Mouse (Mus musculus) embryonic facial prominence, embryonic 12.5 days (tissue): ENCODE measurements at regions not wholly inside any gene's neighbourhood (a gene's known extent, or its start where the extent isn't known, plus 50 kb on each side); places are given as distances from the start of the nearest gene placed in this dataset.

Source experiments
- ATAC-seq: fragments of 200-750 bp; cut with Nextera tagmentation; 2 replicates; pipeline ENCODE4 v1.8.0; 2017; ENCODE audit not compliant: insufficient number of reproducible peaks, insufficient read depth, low FRiP score, low TSS enrichment
- H3K27ac ChIP-seq: fragments of 300-500 bp; sonication (generic); 2 replicates; pipeline ENCODE4 v1.5.1; 2016; ENCODE audit warnings: mild to moderate bottlenecking
- H3K27me3 ChIP-seq: fragments of 300-500 bp; sonication (generic); 2 replicates; pipeline ENCODE4 v1.6.1; 2016; ENCODE audit warnings: mild to moderate bottlenecking, moderate library complexity
- H3K36me3 ChIP-seq: fragments of 300-500 bp; sonication (generic); 2 replicates; pipeline ENCODE4 v1.6.1; 2016; ENCODE audit warnings: mild to moderate bottlenecking
- H3K4me1 ChIP-seq: fragments of 300-500 bp; sonication (generic); 2 replicates; pipeline ENCODE4 v1.6.1; 2016
- H3K4me2 ChIP-seq: fragments of 300-500 bp; sonication (generic); replicated peaks from 2 replicates; pipeline ENCODE4 v1.6.1; 2016; ENCODE audit warnings: mild to moderate bottlenecking, moderate library complexity
- H3K4me3 ChIP-seq: fragments of 300-500 bp; sonication (generic); 2 replicates; pipeline ENCODE4 v1.5.1; 2016; ENCODE audit warnings: mild to moderate bottlenecking
- H3K9ac ChIP-seq: fragments of 300-500 bp; sonication (generic); 2 replicates; pipeline ENCODE4 v1.6.1; 2016; ENCODE audit warnings: mild to moderate bottlenecking, moderate library complexity
- H3K9me3 ChIP-seq: fragments of 300-500 bp; sonication (generic); 2 replicates; pipeline ENCODE4 v1.6.1; 2016; ENCODE audit warnings: mild to moderate bottlenecking, moderate library complexity
- WGBS: fragments of 180-500 bp; shearing (Covaris S2); methylation state at CpG from one replicate; pipeline ENCODE4 v1.1.7; 2016; 5-methylcytosine and 5-hydroxymethylcytosine counted together

GRCm38 (mm10) chr3:136611682-136612081 is 58.2 kb upstream of the Ppp3ca start:
- 85% methylated on average over 4 of the region's 4 CpGs for WGBS
- Histone ChIP-seq H3K27me3 (no peaks in the 10 kb centered on the region), H3K4me3 (no peak overlapping the region), H3K4me1 (peaks cover 12% of the 10 kb centered on the region; the same call in 1 of the 2 replicates), H3K27ac (no peak overlapping the region), H3K9ac (no peak overlapping the region), H3K36me3 (no peaks in the 10 kb centered on the region), H3K4me2 (no peak overlapping the region), H3K9me3 (no peaks in the 10 kb centered on the region)
- no peak for ATAC-seq

GRCm38 (mm10) chr3:136610556-136610924 is 59.4 kb upstream of the Ppp3ca start:
- Histone ChIP-seq H3K27ac (0 out of 2 replicates have a peak overlapping the region, but pooled peaks have one; percentile 17), H3K27me3 (no peaks in the 10 kb centered on the region), H3K9me3 (no peaks in the 10 kb centered on the region), H3K36me3 (no peaks in the 10 kb centered on the region), H3K4me2 (no peak overlapping the region), H3K4me1 (peaks cover 12% of the 10 kb centered on the region; the same call in 1 of the 2 replicates), H3K4me3 (no peak overlapping the region), H3K9ac (no peak overlapping the region)
- no peak for ATAC-seq
- WGBS: 68% methylated on average over 5 of the region's 5 CpGs

GRCm38 (mm10) chr3:136609855-136610555 is 59.9 kb upstream of the Ppp3ca start:
- Histone ChIP-seq H3K27me3 (no peaks in the 10 kb centered on the region), H3K4me1 (peaks cover 12% of the 10 kb centered on the region; the same call in 1 of the 2 replicates), H3K4me3 (no peak overlapping the region), H3K9me3 (no peaks in the 10 kb centered on the region), H3K36me3 (no peaks in the 10 kb centered on the region), H3K27ac (0 out of 2 replicates have a peak overlapping the region, but pooled peaks have one; percentile 17), H3K4me2 (no peak overlapping the region), H3K9ac (no peak overlapping the region)
- WGBS: 24% methylated on average over 6 of the region's 6 CpGs
- no peak for ATAC-seq

GRCm38 (mm10) chr3:136601706-136602105 is 68.2 kb upstream of the Ppp3ca start:
- H3K36me3 ChIP-seq: no peaks in the 10 kb centered on the region
- no peak overlapping the region for H3K27ac ChIP-seq
- no peaks in the 10 kb centered on the region for H3K9me3 ChIP-seq
- H3K4me2 ChIP-seq: no peak overlapping the region
- H3K4me1 ChIP-seq: no peaks in the 10 kb centered on the region
- no peak overlapping the region for H3K4me3 ChIP-seq
- no peak for ATAC-seq
- 75% methylated on average over 1 of the region's 1 CpGs for WGBS
- no peak overlapping the region for H3K9ac ChIP-seq
- no peaks in the 10 kb centered on the region for H3K27me3 ChIP-seq

- H3K36me3 ChIP-seq: no peaks in the 10 kb centered on the region
- WGBS: 95% methylated on average over 1 of the region's 1 CpGs
- H3K9me3 ChIP-seq: no peaks in the 10 kb centered on the region
- no peak overlapping the region for H3K4me2 ChIP-seq
- no peak overlapping the region for H3K4me3 ChIP-seq
- H3K9ac ChIP-seq: no peak overlapping the region
- H3K4me1 ChIP-seq: no peaks in the 10 kb centered on the region
- no peaks in the 10 kb centered on the region for H3K27me3 ChIP-seq
- H3K27ac ChIP-seq: no peak overlapping the region
- no peak for ATAC-seq
Observed at GRCm38 (mm10) chr3:136583937-136584336, 86.0 kb upstream of the Ppp3ca start.

GRCm38 (mm10) chr3:136578016-136578415 is 91.9 kb upstream of the Ppp3ca start:
- H3K9ac ChIP-seq: no peak overlapping the region
- ATAC-seq: no peak
- H3K27me3 ChIP-seq: no peaks in the 10 kb centered on the region
- no peaks in the 10 kb centered on the region for H3K9me3 ChIP-seq
- H3K36me3 ChIP-seq: no peaks in the 10 kb centered on the region
- H3K4me1 ChIP-seq: no peaks in the 10 kb centered on the region
- no peak overlapping the region for H3K4me3 ChIP-seq
- 74% methylated on average over 3 of the region's 3 CpGs for WGBS
- no peak overlapping the region for H3K4me2 ChIP-seq
- H3K27ac ChIP-seq: no peak overlapping the region

- Histone ChIP-seq H3K9me3 (no peaks in the 10 kb centered on the region), H3K4me2 (no peak overlapping the region), H3K27me3 (no peaks in the 10 kb centered on the region), H3K9ac (no peak overlapping the region), H3K36me3 (no peaks in the 10 kb centered on the region), H3K4me1 (no peaks in the 10 kb centered on the region), H3K4me3 (no peak overlapping the region), H3K27ac (no peak overlapping the region)
- 26% methylated on average over 1 of the region's 1 CpGs for WGBS
- no peak for ATAC-seq
Observed at GRCm38 (mm10) chr3:136570517-136570916, 99.4 kb upstream of the Ppp3ca start.

GRCm38 (mm10) chr3:136556488-136556887 is 113.4 kb upstream of the Ppp3ca start:
- Histone ChIP-seq H3K9ac (no peak overlapping the region), H3K27me3 (no peaks in the 10 kb centered on the region), H3K27ac (no peak overlapping the region), H3K4me3 (no peak overlapping the region), H3K9me3 (no peaks in the 10 kb centered on the region), H3K4me1 (no peaks in the 10 kb centered on the region), H3K4me2 (no peak overlapping the region), H3K36me3 (no peaks in the 10 kb centered on the region)
- ATAC-seq: no peak
- 88% methylated on average over 2 of the region's 2 CpGs for WGBS

GRCm38 (mm10) chr3:136549471-136549870 is 120.5 kb upstream of the Ppp3ca start:
- Histone ChIP-seq H3K9ac (no peak overlapping the region), H3K4me2 (no peak overlapping the region), H3K27ac (no peak overlapping the region), H3K36me3 (no peaks in the 10 kb centered on the region), H3K27me3 (no peaks in the 10 kb centered on the region), H3K4me1 (no peaks in the 10 kb centered on the region), H3K9me3 (no peaks in the 10 kb centered on the region), H3K4me3 (no peak overlapping the region)
- 76% methylated on average over 1 of the region's 1 CpGs for WGBS
- no peak for ATAC-seq

- 90% methylated on average over 1 of the region's 1 CpGs for WGBS
- ATAC-seq: no peak
- no peaks in the 10 kb centered on the region for H3K9me3 ChIP-seq
Observed at GRCm38 (mm10) chr3:136531604-136532003, 138.3 kb upstream of the Ppp3ca start.

GRCm38 (mm10) chr3:136508575-136508974 is 161.3 kb upstream of the Ppp3ca start:
- 80% methylated on average over 2 of the region's 2 CpGs for WGBS
- Histone ChIP-seq H3K27me3 (no peaks in the 10 kb centered on the region), H3K36me3 (no peaks in the 10 kb centered on the region), H3K4me3 (no peak overlapping the region), H3K9me3 (no peaks in the 10 kb centered on the region), H3K9ac (no peak overlapping the region), H3K4me1 (no peaks in the 10 kb centered on the region), H3K27ac (no peak overlapping the region), H3K4me2 (no peak overlapping the region)
- no peak for ATAC-seq

More at GRCm38 (mm10) chr3:136531604-136532003, 138.3 kb upstream of the Ppp3ca start:
- no peak overlapping the region for H3K4me3 ChIP-seq
- H3K27ac ChIP-seq: no peak overlapping the region
- H3K36me3 ChIP-seq: no peaks in the 10 kb centered on the region
- H3K9ac ChIP-seq: no peak overlapping the region
- H3K4me1 ChIP-seq: no peaks in the 10 kb centered on the region
- no peak overlapping the region for H3K4me2 ChIP-seq
- H3K27me3 ChIP-seq: no peaks in the 10 kb centered on the region

- WGBS: 64% methylated on average over 7 of the region's 7 CpGs
- ATAC-seq: no peak
- no peaks in the 10 kb centered on the region for H3K9me3 ChIP-seq
- H3K27me3 ChIP-seq: no peaks in the 10 kb centered on the region
- no peak overlapping the region for H3K4me2 ChIP-seq
- H3K4me3 ChIP-seq: no peak overlapping the region
- no peak overlapping the region for H3K27ac ChIP-seq
- H3K9ac ChIP-seq: no peak overlapping the region
- H3K36me3 ChIP-seq: no peaks in the 10 kb centered on the region
- no peaks in the 10 kb centered on the region for H3K4me1 ChIP-seq
Observed at GRCm38 (mm10) chr3:136507070-136507469, 162.9 kb upstream of the Ppp3ca start.
